Mouse (Mus musculus) heart, embryonic 14.5 days (tissue): ENCODE measurements around the gene Fam204a. TPM values are rescaled to one million over a fixed set of nuclear protein-coding genes. Genes with fewer than 3 reads are reported as not detected.

Experiments used
- polyA plus RNA-seq: library from polyadenylated mRNA; unstranded; fragments of >200 nt; fragmentation: Nextera tagmentation; extraction: Ambion mirVana; gene quantifications from 2 replicates; pipeline ENCODE4 v1.2.1, GENCODE M21; 2014

The Fam204a gene
- polyA plus RNA-seq, 1 experiment from 2014 or later, result 35.9 TPM

Other genes starting within 250 kb of the Fam204a start
- not detected in 2 replicates for gene Prlhr, start 241.6 kb upstream of the Fam204a start, polyA plus RNA-seq